Mouse (Mus musculus) neural tube, embryonic 12.5 days (tissue): ENCODE results near the gene Sart3. TPM values are rescaled to one million over a fixed set of nuclear protein-coding genes. Genes with fewer than 3 reads are reported as not detected.

Experiments
- ATAC-seq: fragments of 200-750 bp; cut with Nextera tagmentation; 2 replicates; pipeline ENCODE4 v1.8.0; 2017; ENCODE audit warnings: low read depth, mild to moderate bottlenecking, moderate TSS enrichment, moderate library complexity; ENCODE audit not compliant: low FRiP score
- H3K27ac ChIP-seq: fragments of 300-500 bp; sonication (generic); 2 replicates; pipeline ENCODE4 v1.5.1; 2016
- H3K27me3 ChIP-seq: fragments of 300-500 bp; sonication (generic); replicated peaks from 2 replicates; pipeline ENCODE4 v1.6.1; 2016; ENCODE audit warnings: mild to moderate bottlenecking
- H3K36me3 ChIP-seq: fragments of 300-500 bp; sonication (generic); 2 replicates; pipeline ENCODE4 v1.6.1; 2016; ENCODE audit warnings: mild to moderate bottlenecking
- H3K4me1 ChIP-seq: fragments of 300-500 bp; sonication (generic); 2 replicates; pipeline ENCODE4 v1.6.1; 2016
- H3K4me2 ChIP-seq: fragments of 300-500 bp; sonication (generic); replicated peaks from 2 replicates; pipeline ENCODE4 v1.6.1; 2016; ENCODE audit warnings: mild to moderate bottlenecking
- H3K4me3 ChIP-seq: fragments of 300-500 bp; sonication (generic); 2 replicates; pipeline ENCODE4 v1.5.1; 2016
- H3K9ac ChIP-seq: fragments of 300-500 bp; sonication (generic); 2 replicates; pipeline ENCODE4 v1.6.1; 2016; ENCODE audit warnings: mild to moderate bottlenecking
- H3K9me3 ChIP-seq: fragments of 300-500 bp; sonication (generic); 2 replicates; pipeline ENCODE4 v1.6.1; 2016; ENCODE audit warnings: mild to moderate bottlenecking
- WGBS: fragments of 180-500 bp; shearing (Covaris S2); methylation state at CpG from one replicate; pipeline ENCODE4 v1.1.7; 2016; 5-methylcytosine and 5-hydroxymethylcytosine counted together
- polyA plus RNA-seq: library from polyadenylated mRNA; unstranded; fragments of >200 nt; fragmentation: Nextera tagmentation; extraction: Ambion mirVana; gene quantifications from 2 replicates; pipeline ENCODE4 v1.2.1, GENCODE M21; 2016

Gene Sart3
- polyA plus RNA-seq, 1 experiment from 2014 or later, result 69.1 TPM

DNA sequence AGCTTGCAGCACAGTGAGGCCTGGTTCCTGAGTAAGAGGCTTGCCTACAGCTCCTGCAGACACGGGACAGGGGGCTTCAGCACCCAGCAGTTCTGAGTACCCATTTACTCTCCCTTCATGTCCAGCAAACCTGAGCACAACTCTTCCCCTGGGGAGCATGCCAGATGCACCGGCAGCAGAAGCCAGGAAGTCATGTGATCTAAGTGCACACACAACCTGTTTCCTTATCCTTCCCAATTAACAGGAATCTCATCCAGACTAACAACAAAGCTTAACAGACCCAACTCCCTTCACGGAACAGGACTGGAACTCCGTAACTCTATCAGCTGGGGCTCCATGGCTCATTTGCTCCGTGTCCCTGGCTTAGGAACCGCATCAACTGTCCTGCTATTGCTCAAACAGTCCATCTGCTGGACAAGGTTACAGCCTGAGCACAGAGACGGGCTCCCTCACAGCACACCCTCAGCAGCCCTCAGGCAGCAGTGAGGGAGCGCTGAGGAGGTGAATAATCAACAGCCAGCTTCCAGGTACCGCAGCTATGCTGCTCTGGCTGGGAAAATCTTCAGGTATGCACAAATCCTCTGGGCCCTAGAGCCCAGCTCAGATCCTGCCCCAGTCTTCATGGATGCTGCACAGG is 20.7 kb downstream of the Sart3 start:
- no peak overlapping the region for H3K4me2 ChIP-seq
- H3K36me3 ChIP-seq, result peaks cover 97% of the 10 kb centered on the region
- H3K9ac ChIP-seq, result no peak overlapping the region
- WGBS, result 94% methylated on average over 9 of the region's 9 CpGs
- no peaks in the 10 kb centered on the region for H3K9me3 ChIP-seq
- H3K27ac ChIP-seq, result no peak overlapping the region
- H3K4me3 ChIP-seq, result no peak overlapping the region
- H3K4me1 ChIP-seq, result no peaks in the 10 kb centered on the region
- no peak for ATAC-seq
- no peaks in the 10 kb centered on the region for H3K27me3 ChIP-seq

- Histone ChIP-seq H3K36me3 (peaks cover 97% of the 10 kb centered on the region), H3K4me2 (no peak overlapping the region), H3K9ac (no peak overlapping the region), H3K4me1 (no peaks in the 10 kb centered on the region), H3K9me3 (no peaks in the 10 kb centered on the region), H3K27me3 (no peaks in the 10 kb centered on the region), H3K4me3 (no peak overlapping the region), H3K27ac (no peak overlapping the region)
- WGBS, result 94% methylated on average over 13 of the region's 13 CpGs
- no peak for ATAC-seq
Observed at GRCm38 (mm10) chr5:113748556-113749331, 23.6 kb downstream of the Sart3 start.

GRCm38 (mm10) chr5:113747629-113748028 is 24.7 kb downstream of the Sart3 start:
- Histone ChIP-seq H3K36me3 (peaks cover 97% of the 10 kb centered on the region), H3K9me3 (no peaks in the 10 kb centered on the region), H3K4me3 (no peak overlapping the region), H3K9ac (no peak overlapping the region), H3K27me3 (no peaks in the 10 kb centered on the region), H3K4me1 (no peaks in the 10 kb centered on the region), H3K27ac (no peak overlapping the region), H3K4me2 (no peak overlapping the region)
- no peak for ATAC-seq
- WGBS, result 96% methylated on average over 5 of the region's 5 CpGs

DNA sequence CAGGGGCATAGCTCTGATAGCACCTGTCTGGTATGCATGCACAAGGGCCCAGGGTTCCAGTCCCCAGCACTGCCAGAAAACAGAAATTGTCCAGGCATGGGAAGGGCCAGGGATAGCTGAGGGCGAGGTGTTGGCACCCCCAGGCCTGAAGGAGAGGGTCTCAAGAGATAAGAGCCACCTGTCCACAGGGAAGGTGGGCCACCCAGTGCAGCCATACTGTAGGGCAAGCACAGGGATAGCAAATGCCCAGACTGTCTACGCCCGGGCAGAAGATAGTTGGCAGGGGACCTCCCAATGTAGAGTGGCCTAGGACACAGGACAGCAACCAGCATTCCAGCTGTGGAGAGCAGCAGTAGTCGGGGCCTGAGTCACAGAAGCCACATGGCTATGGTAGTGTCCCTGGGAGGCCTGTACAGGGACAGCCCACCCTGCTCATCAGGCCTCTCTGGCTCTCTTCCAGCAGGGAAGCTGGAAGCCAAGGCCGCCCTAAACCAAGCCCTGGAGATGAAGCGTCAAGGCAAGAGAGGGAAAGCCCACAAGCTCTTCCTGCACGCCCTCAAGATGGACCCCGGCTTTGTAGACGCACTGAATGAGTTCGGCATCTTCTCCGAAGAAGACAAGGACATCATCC is 34.6 kb downstream of the Sart3 start:
- Histone ChIP-seq H3K9ac (no peak overlapping the region), H3K4me1 (peaks cover 11% of the 10 kb centered on the region), H3K27me3 (no peaks in the 10 kb centered on the region), H3K9me3 (no peaks in the 10 kb centered on the region), H3K4me2 (no peak overlapping the region), H3K4me3 (no peak overlapping the region), H3K27ac (no peak overlapping the region), H3K36me3 (peaks cover 51% of the 10 kb centered on the region)
- no peak for ATAC-seq
- 90% methylated on average over 11 of the region's 11 CpGs for WGBS

- peaks cover 11% of the 10 kb centered on the region for H3K4me1 ChIP-seq
- H3K36me3 ChIP-seq, result peaks cover 41% of the 10 kb centered on the region
- 39% methylated on average over 15 of the region's 15 CpGs for WGBS
- no peak overlapping the region for H3K27ac ChIP-seq
- H3K9me3 ChIP-seq, result no peaks in the 10 kb centered on the region
- H3K9ac ChIP-seq, result peak overlapping the region; percentile 23; the same call in 1 of the 2 replicates
- H3K4me3 ChIP-seq, result peak overlapping the region; percentile 57
- ATAC-seq, result no peak
- H3K27me3 ChIP-seq, result no peaks in the 10 kb centered on the region
- peak overlapping the region; percentile 88 for H3K4me2 ChIP-seq
Observed at GRCm38 (mm10) chr5:113736522-113737164, 35.7 kb downstream of the Sart3 start.

GRCm38 (mm10) chr5:113736113-113736502 is 36.2 kb downstream of the Sart3 start:
- peak overlapping the region; percentile 88 for H3K4me2 ChIP-seq
- peaks cover 35% of the 10 kb centered on the region for H3K36me3 ChIP-seq
- peak overlapping the region; percentile 63 for H3K9ac ChIP-seq
- 8% methylated on average over 10 of the region's 10 CpGs for WGBS
- peak; percentile 21; the same call in 1 of the 2 replicates for ATAC-seq
- H3K9me3 ChIP-seq, result no peaks in the 10 kb centered on the region
- H3K4me1 ChIP-seq, result peaks cover 11% of the 10 kb centered on the region
- H3K4me3 ChIP-seq, result peak overlapping the region; percentile 57
- H3K27ac ChIP-seq, result peak overlapping the region; percentile 85
- no peaks in the 10 kb centered on the region for H3K27me3 ChIP-seq

- ATAC-seq, result peak; percentile 96
- peaks cover 29% of the 10 kb centered on the region for H3K36me3 ChIP-seq
- H3K9ac ChIP-seq, result peak within 1 kb of the TSS; percentile 63
- H3K27me3 ChIP-seq, result no peaks in the 10 kb centered on the region
- H3K4me2 ChIP-seq, result peak within 1 kb of the TSS; percentile 88
- H3K9me3 ChIP-seq, result no peaks in the 10 kb centered on the region
- H3K4me1 ChIP-seq, result peaks cover 11% of the 10 kb centered on the region
- WGBS, result under 1% methylated on average over 71 of the region's 71 CpGs
- H3K4me3 ChIP-seq, result peak within 1 kb of the TSS; percentile 57
- H3K27ac ChIP-seq, result peak within 1 kb of the TSS; percentile 85
Observed at GRCm38 (mm10) chr5:113735345-113736112, 36.8 kb downstream of the Sart3 start, which contains the start of gene Ficd. Ficd (plus strand) TSS chr5:113735803.

GRCm38 (mm10) chr5:113735023-113735344 is 37.3 kb downstream of the Sart3 start:
- ATAC-seq, result peak; percentile 38
- WGBS, result 30% methylated on average over 7 of the region's 7 CpGs
- Histone ChIP-seq H3K4me1 (peaks cover 11% of the 10 kb centered on the region), H3K4me3 (peak overlapping the region; percentile 57), H3K4me2 (peak overlapping the region; percentile 88), H3K9ac (peak overlapping the region; percentile 44), H3K36me3 (peaks cover 24% of the 10 kb centered on the region), H3K27ac (peak overlapping the region; percentile 85), H3K27me3 (no peaks in the 10 kb centered on the region), H3K9me3 (no peaks in the 10 kb centered on the region)

GRCm38 (mm10) chr5:113734376-113734775 is 37.9 kb downstream of the Sart3 start:
- peaks cover 18% of the 10 kb centered on the region for H3K36me3 ChIP-seq
- H3K4me3 ChIP-seq, result no peak overlapping the region
- H3K9me3 ChIP-seq, result no peaks in the 10 kb centered on the region
- H3K27me3 ChIP-seq, result no peaks in the 10 kb centered on the region
- H3K4me1 ChIP-seq, result peaks cover 11% of the 10 kb centered on the region
- no peak overlapping the region for H3K4me2 ChIP-seq
- no peak for ATAC-seq
- 75% methylated on average over 5 of the region's 5 CpGs for WGBS
- H3K9ac ChIP-seq, result no peak overlapping the region
- H3K27ac ChIP-seq, result no peak overlapping the region

DNA sequence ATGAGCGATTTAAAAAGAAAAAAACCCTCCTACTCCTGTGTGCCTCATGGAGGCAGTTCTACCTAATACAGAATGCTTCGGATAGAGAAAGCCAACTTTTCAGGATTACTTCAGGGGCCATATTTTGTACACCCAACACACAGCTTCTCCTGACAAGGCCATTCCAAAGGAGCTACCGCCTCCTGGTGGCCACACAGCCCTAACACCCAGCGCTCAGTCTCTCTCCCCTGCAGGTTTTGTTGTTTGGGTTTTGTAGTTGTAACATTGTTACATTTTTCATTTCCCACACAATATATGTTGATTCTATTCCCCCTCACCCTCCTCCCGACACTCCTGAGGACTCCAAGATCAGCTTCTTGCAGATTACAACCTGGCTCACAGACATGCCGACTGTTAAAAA is 40.1 kb downstream of the Sart3 start:
- WGBS, result 30% methylated on average over 6 of the region's 6 CpGs
- Histone ChIP-seq H3K27me3 (no peaks in the 10 kb centered on the region), H3K4me3 (no peak overlapping the region), H3K9me3 (no peaks in the 10 kb centered on the region), H3K4me1 (peaks cover 11% of the 10 kb centered on the region), H3K36me3 (no peaks in the 10 kb centered on the region), H3K4me2 (no peak overlapping the region), H3K27ac (no peak overlapping the region), H3K9ac (no peak overlapping the region)
- ATAC-seq, result no peak

DNA sequence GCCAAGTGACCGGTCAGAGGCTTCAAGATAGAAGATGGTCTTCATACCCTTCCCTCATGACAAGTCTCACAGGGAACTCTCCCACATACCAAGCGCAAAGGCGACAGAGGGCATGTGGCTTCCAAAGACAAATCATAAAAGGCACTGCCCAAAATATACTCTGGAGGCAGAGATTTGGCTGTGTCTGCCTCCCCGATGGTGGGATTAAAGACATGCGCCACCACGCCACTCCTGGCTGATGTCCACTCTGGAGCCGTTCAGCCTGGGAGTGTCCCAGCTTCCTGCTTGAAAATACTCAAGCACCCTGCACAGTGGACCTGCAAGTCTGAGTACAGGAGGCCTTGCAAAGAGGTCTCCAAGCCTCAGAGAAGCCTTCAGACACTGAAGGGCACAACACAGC is 41.1 kb downstream of the Sart3 start:
- Histone ChIP-seq H3K36me3 (no peaks in the 10 kb centered on the region), H3K9me3 (no peaks in the 10 kb centered on the region), H3K4me3 (no peak overlapping the region), H3K4me2 (no peak overlapping the region), H3K9ac (0 out of 2 replicates have a peak overlapping the region, but pooled peaks have one; percentile 8), H3K27ac (no peak overlapping the region), H3K4me1 (peaks cover 1% of the 10 kb centered on the region), H3K27me3 (no peaks in the 10 kb centered on the region)
- WGBS, result 92% methylated on average over 7 of the region's 7 CpGs
- ATAC-seq, result no peak
